Mouse (Mus musculus): ENCODE data around the gene Plxna2. TPM values are rescaled to one million over a fixed set of nuclear protein-coding genes. Genes with fewer than 3 reads are reported as not detected.

The Plxna2 gene
- polyA plus RNA-seq, 1 experiment from 2014 or later: 76.0 TPM

DNA sequence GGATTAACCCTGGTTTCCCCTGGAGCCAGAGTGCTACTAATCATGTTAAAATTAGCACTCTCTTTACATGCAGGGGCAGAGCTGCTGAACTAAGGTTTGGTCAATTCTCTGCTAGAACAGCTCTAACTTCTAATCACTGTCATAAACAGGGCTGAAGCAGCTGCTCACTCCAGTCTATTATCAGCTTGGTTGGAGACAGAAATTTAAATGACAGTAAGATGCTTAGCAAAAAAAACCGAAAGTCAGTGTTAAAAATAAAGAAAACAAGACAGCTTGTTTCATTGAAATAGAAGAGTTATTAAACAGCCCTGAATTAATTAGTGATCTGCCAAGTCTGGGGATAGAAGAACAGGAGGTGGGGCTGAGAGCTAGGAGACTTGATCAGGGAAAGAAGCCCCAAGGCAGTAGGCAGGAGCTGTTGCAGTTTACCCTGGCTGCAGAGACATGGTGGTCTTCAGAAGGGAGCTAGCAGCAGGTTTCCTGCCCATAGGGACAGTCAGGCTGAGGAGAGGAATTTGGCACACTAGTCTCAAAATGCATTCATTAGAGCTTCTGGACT is 12.6 kb downstream of the Plxna2 start:
- WGBS: 3% methylated on average over 1 of the region's 1 CpGs
- no peak overlapping the region; the same call in 1 of the 2 replicates for H3K4me2 ChIP-seq (ENCODE audit: low read depth, low read length)

DNA sequence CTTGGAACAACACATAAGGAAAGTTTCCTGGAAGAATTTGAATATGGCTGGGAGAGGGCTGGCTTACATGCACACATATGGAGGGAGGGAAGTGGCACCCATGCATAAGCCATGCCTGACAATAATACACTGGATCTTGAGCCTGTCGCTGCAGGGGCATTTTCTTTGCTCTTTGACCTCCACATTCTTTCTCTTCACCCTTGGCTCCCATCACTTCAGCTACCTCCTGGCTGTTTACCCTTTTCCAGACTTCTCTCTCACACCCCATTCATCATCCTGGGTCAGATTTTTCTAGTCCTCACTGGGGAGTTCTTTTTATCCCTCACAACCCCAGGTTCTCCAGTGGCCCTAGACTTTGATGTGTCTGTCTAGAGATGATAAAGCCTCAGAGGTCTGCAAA is 13.6 kb downstream of the Plxna2 start:
- H3K4me1 ChIP-seq (ENCODE audit: control insufficient read depth, insufficient read depth, low read length): peaks cover 62% of the 10 kb centered on the region

More for the DNA sequence above, 12.6 kb downstream of the Plxna2 start:
- H3K9me3 ChIP-seq (ENCODE audit: control insufficient read depth, low read length): no peaks in the 10 kb centered on the region
- H3K27me3 ChIP-seq (ENCODE audit: control insufficient read depth, insufficient read depth, low read length): no peaks in the 10 kb centered on the region
- peaks cover 72% of the 10 kb centered on the region for H3K4me1 ChIP-seq (ENCODE audit: control insufficient read depth, insufficient read depth, low read length)
- no peak for ATAC-seq (ENCODE audit: low read depth)
- H3K9ac ChIP-seq (replicated peaks; ENCODE audit: low read depth, low read length): no peak overlapping the region
- peaks cover 5% of the 10 kb centered on the region; the same call in 1 of the 2 replicates for H3K36me3 ChIP-seq (ENCODE audit: control insufficient read depth, insufficient read depth, low read length)
- H3K27ac ChIP-seq (ENCODE audit: low read depth, low read length): no peak overlapping the region
- H3K4me3 ChIP-seq (ENCODE audit: low read depth, low read length): no peak overlapping the region

DNA sequence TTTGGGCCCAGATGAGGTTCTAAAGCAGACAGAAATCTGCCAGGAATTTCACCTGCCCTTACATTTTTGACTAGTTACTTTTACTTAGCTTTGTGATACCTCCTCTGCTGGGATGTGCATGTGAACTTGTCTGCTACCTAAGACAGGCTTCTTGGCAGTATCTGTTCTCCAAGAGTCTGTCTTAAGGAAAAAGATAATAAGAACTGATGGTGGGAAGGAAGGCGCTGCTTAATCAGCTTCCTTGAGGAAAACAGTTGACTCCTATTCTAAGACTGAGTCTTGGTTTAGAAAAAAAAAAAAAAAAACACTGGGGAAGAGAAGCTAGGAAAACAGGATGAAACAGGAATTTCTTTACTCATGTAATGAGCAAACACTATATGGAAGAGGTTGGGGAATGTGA is 14.0 kb downstream of the Plxna2 start:
- WGBS: 97% methylated on average over 1 of the region's 1 CpGs
- Histone ChIP-seq H3K36me3 (ENCODE audit: control insufficient read depth, insufficient read depth, low read length) (peaks cover 2% of the 10 kb centered on the region; the same call in 1 of the 2 replicates), H3K4me2 (ENCODE audit: low read depth, low read length) (no peak overlapping the region), H3K4me3 (ENCODE audit: low read depth, low read length) (no peak overlapping the region), H3K9ac (replicated peaks; ENCODE audit: low read depth, low read length) (no peak overlapping the region), H3K4me1 (ENCODE audit: control insufficient read depth, insufficient read depth, low read length) (peaks cover 60% of the 10 kb centered on the region), H3K9me3 (ENCODE audit: control insufficient read depth, low read length) (no peaks in the 10 kb centered on the region), H3K27ac (ENCODE audit: low read depth, low read length) (no peak overlapping the region), H3K27me3 (ENCODE audit: control insufficient read depth, insufficient read depth, low read length) (no peaks in the 10 kb centered on the region)
- ATAC-seq (ENCODE audit: low read depth): no peak

More for the DNA sequence above, 13.6 kb downstream of the Plxna2 start:
- no peak overlapping the region for H3K4me3 ChIP-seq (ENCODE audit: low read depth, low read length)
- ATAC-seq (ENCODE audit: low read depth): no peak
- H3K27ac ChIP-seq (ENCODE audit: low read depth, low read length): no peak overlapping the region
- H3K27me3 ChIP-seq (ENCODE audit: control insufficient read depth, insufficient read depth, low read length): no peaks in the 10 kb centered on the region
- WGBS: 5% methylated on average over 1 of the region's 1 CpGs
- no peak overlapping the region for H3K9ac ChIP-seq (replicated peaks; ENCODE audit: low read depth, low read length)
- H3K9me3 ChIP-seq (ENCODE audit: control insufficient read depth, low read length): no peaks in the 10 kb centered on the region
- H3K4me2 ChIP-seq (ENCODE audit: low read depth, low read length): no peak overlapping the region
- H3K36me3 ChIP-seq (ENCODE audit: control insufficient read depth, insufficient read depth, low read length): peaks cover 2% of the 10 kb centered on the region; the same call in 1 of the 2 replicates

DNA sequence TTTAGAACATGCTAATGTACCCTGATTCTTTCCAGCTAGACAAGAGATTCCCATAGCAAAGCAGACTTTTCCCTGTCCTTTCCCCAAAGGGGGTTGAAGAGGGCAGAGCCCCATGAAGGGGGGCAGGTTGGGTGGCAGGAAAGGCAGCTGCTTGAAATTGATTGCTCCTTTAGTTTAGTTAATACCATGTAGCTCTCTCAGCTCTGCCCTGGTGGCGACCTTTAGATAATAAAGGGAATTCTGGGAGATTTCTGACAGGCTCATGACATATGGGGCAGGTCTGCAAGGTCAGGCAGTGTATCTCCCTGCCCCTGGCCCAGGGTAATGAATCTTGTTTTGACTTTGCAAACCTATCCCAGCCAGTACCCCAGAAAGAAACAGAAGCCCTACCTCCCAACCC is 17.4 kb downstream of the Plxna2 start:
- ATAC-seq (ENCODE audit: low read depth): no peak
- no peaks in the 10 kb centered on the region for H3K36me3 ChIP-seq (ENCODE audit: control insufficient read depth, insufficient read depth, low read length)
- no peak overlapping the region for H3K27ac ChIP-seq (ENCODE audit: low read depth, low read length)
- no peak overlapping the region for H3K4me3 ChIP-seq (ENCODE audit: low read depth, low read length)
- H3K27me3 ChIP-seq (ENCODE audit: control insufficient read depth, insufficient read depth, low read length): no peaks in the 10 kb centered on the region
- H3K9ac ChIP-seq (replicated peaks; ENCODE audit: low read depth, low read length): no peak overlapping the region
- H3K4me1 ChIP-seq (ENCODE audit: control insufficient read depth, insufficient read depth, low read length): peaks cover 34% of the 10 kb centered on the region
- WGBS: 6% methylated on average over 1 of the region's 1 CpGs
- no peak overlapping the region for H3K4me2 ChIP-seq (ENCODE audit: low read depth, low read length)
- H3K9me3 ChIP-seq (ENCODE audit: control insufficient read depth, low read length): no peaks in the 10 kb centered on the region

DNA sequence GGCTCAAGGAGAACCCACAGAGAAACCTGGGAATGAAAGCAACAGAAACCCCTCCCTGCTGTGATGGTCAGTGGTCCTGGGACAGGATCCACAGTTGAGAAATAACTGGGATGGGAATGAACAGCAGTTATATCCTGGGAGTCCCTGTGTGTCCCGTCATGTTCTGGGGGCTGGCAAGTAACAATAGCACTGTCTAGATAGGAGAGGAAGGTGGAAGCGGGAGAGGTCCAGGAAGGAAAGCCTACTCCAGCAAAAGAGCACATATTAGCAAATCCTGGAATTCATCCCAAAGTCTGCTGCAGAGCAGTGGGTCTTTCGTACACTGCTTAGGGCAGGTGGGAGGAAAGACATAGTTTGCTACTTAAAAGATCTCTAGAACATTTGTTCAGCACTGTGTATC is 17.9 kb downstream of the Plxna2 start:
- Histone ChIP-seq H3K4me2 (ENCODE audit: low read depth, low read length) (no peak overlapping the region), H3K27me3 (ENCODE audit: control insufficient read depth, insufficient read depth, low read length) (no peaks in the 10 kb centered on the region), H3K27ac (ENCODE audit: low read depth, low read length) (no peak overlapping the region), H3K9me3 (ENCODE audit: control insufficient read depth, low read length) (no peaks in the 10 kb centered on the region), H3K36me3 (ENCODE audit: control insufficient read depth, insufficient read depth, low read length) (no peaks in the 10 kb centered on the region), H3K9ac (replicated peaks; ENCODE audit: low read depth, low read length) (no peak overlapping the region), H3K4me1 (ENCODE audit: control insufficient read depth, insufficient read depth, low read length) (peaks cover 29% of the 10 kb centered on the region), H3K4me3 (ENCODE audit: low read depth, low read length) (no peak overlapping the region)
- WGBS: 66% methylated on average over 3 of the region's 3 CpGs
- no peak for ATAC-seq (ENCODE audit: low read depth)

DNA sequence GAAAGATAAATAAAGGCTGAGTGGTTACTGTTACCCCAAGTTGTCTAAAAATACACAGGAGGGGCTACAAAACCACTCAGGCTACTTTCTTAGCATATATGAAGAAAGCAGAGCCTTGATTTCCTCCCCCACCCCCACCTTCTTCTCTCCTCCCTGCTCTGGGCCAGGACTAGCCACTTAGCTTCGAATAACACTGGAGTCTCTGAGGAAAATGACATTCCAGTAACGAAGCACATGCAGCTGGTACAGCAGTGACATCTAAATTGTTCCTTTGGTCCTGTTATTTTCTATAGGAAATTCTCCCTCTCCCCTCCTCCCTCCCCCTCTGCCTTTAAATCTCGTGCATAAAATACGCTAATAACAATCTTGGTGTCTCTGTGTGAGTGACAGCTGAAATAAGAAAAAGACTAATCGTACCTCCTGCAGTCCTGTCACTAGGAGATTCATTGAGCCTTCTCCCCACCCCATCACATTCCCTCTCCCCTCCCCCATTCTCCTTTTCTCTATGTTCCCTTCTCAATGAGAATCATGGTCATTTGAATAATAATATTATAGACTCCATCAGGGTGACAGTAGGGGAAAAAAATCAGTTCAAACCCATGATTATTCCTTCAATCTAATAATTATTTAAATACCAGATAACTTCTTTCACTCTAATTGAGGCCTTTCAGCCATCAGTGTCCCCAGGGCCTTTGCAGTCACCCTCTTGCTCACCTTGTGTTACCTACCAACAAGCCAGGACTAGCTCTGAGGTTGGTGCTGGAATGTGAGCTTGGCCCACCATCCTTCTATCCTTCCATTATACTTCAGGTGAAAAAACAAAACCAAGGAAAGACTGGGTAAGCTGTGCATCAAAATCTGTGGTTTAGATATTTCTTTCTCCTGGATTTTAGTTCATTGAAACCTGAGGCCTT is 19.6 kb downstream of the Plxna2 start:
- Histone ChIP-seq H3K9ac (replicated peaks; ENCODE audit: low read depth, low read length) (no peak overlapping the region), H3K27me3 (ENCODE audit: control insufficient read depth, insufficient read depth, low read length) (no peaks in the 10 kb centered on the region), H3K27ac (ENCODE audit: low read depth, low read length) (no peak overlapping the region), H3K9me3 (ENCODE audit: control insufficient read depth, low read length) (no peaks in the 10 kb centered on the region), H3K4me3 (ENCODE audit: low read depth, low read length) (no peak overlapping the region), H3K36me3 (ENCODE audit: control insufficient read depth, insufficient read depth, low read length) (no peaks in the 10 kb centered on the region), H3K4me1 (ENCODE audit: control insufficient read depth, insufficient read depth, low read length) (peaks cover 26% of the 10 kb centered on the region; the same call in 1 of the 2 replicates), H3K4me2 (ENCODE audit: low read depth, low read length) (no peak overlapping the region)
- ATAC-seq (ENCODE audit: low read depth): no peak
- 10% methylated on average over 5 of the region's 5 CpGs for WGBS

DNA sequence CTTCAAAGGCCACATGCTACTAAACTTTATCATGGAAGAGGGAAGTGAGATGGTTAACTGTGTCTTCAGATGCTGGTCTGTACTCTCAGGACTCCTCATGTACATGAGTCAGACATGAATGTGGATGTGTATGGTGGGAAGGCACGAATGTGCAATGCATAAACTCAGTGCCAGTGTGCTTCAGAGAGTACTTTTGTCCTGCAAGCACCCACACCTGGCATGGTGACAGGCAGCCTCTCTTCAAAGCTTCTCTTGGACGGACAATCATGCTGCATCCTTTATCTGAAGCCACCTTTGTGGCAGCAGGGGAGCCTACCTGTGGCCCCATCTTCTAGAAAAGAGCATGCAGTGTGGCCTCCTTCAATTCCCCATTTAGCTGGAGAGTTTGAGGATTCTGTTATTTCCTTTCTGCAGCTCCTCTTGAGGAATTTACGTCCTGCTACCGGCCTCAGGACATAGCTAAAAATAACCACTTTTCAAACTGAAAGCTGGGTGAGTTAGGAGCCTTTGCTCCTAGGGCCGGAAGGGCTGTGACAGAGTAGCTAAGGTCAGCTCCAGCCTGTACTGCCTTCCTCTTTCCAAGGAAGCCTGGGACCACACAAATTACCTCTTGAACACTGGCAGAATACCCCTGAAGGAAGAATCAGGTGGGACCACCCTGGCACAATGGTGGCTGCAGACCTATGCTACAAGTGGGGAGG is 23.7 kb downstream of the Plxna2 start:
- WGBS: 68% methylated on average over 5 of the region's 5 CpGs
- Histone ChIP-seq H3K27ac (ENCODE audit: low read depth, low read length) (no peak overlapping the region), H3K4me1 (ENCODE audit: control insufficient read depth, insufficient read depth, low read length) (peaks cover 18% of the 10 kb centered on the region; the same call in 1 of the 2 replicates), H3K4me2 (ENCODE audit: low read depth, low read length) (no peak overlapping the region), H3K27me3 (ENCODE audit: control insufficient read depth, insufficient read depth, low read length) (no peaks in the 10 kb centered on the region), H3K4me3 (ENCODE audit: low read depth, low read length) (no peak overlapping the region), H3K36me3 (ENCODE audit: control insufficient read depth, insufficient read depth, low read length) (peaks cover 15% of the 10 kb centered on the region), H3K9me3 (ENCODE audit: control insufficient read depth, low read length) (no peaks in the 10 kb centered on the region), H3K9ac (replicated peaks; ENCODE audit: low read depth, low read length) (no peak overlapping the region)
- ATAC-seq (ENCODE audit: low read depth): no peak

DNA sequence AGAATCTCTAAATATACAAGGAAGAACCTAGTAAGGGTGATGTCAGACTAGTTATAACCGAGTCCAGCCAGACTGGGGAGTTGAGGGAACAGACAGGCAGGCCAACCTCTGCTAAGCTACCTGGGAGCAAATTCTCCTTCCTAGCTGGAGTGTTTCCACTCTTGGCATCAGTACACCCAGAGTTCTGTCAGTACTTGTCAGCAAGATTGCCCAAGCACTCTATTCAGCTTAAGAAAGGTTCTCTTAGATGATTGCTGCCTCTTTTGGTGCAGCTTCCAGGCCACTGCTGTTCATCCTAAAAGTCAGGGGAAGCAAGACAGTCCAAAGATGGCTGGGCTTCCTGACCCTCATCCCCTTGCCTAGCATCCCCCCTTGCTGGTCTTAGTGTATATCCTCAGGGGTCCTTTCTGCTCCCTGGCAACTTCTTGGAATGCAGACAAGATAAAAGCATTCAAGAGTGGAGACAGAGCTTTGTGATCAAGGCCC is 24.3 kb downstream of the Plxna2 start:
- Histone ChIP-seq H3K27me3 (ENCODE audit: control insufficient read depth, insufficient read depth, low read length) (no peaks in the 10 kb centered on the region), H3K27ac (ENCODE audit: low read depth, low read length) (no peak overlapping the region), H3K36me3 (ENCODE audit: control insufficient read depth, insufficient read depth, low read length) (peaks cover 21% of the 10 kb centered on the region), H3K4me1 (ENCODE audit: control insufficient read depth, insufficient read depth, low read length) (peaks cover 17% of the 10 kb centered on the region; the same call in 1 of the 2 replicates), H3K4me2 (ENCODE audit: low read depth, low read length) (no peak overlapping the region), H3K9me3 (ENCODE audit: control insufficient read depth, low read length) (no peaks in the 10 kb centered on the region), H3K9ac (replicated peaks; ENCODE audit: low read depth, low read length) (no peak overlapping the region), H3K4me3 (ENCODE audit: low read depth, low read length) (no peak overlapping the region)
- WGBS: 76% methylated on average over 1 of the region's 1 CpGs
- ATAC-seq (ENCODE audit: low read depth): no peak

Data from neural tube, embryonic 14.5 days (tissue).